Mouse (Mus musculus): ENCODE results near the gene Abce1. TPM values are rescaled to one million over a fixed set of nuclear protein-coding genes. Genes with fewer than 3 reads are reported as not detected.

Gene Abce1
- 98.8 and 168 TPM in 2 replicates for total RNA-seq (2012; rRNA removed)

DNA sequence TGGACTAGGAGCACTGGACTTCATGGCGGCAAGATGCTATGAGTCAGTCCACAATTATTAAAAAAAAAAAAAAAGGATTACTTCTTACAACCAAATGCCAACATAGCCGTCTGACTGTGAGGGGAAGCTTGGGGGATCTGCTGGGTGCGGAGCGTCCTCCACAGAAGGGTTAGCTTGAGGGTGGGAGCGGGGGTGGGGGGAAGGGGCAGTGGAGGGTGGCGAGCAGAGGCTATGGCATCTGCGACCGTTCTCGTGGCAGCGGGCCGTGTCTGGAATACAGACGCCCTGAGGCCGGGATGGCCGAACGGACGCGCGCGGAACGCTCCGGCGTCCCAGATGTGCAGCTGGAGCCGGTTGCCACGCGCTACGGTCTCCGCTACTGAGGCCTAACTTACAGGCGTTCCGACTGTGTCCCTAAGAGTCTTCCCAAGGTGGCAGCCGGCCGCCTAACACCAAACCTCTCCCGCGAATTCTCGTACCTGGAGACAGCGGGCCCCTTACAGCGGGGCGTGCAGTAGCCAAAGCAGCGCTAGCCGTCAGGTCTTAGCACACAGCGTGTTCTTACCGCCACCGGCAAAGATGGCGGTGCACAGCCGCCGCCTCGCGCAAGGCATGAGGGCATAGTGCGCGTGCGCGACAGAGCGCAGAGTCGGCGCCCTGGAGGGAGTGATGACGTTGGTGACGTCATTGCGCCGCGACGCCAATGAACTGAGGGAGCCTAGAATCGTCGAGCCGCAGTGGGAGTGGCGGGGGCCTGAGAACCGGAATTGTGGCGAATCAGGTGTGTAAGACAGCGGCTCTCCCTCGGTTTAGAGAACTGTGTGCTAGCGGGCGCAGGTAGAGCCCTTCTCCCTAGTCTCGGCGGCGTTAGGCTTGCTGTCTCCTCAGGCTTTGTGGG, at the start of gene Abce1, which contains the start of gene Anapc10:
Gene Abce1, minus strand, starts transcription at position 677 of the 898 bp plus-strand sequence.
Gene Anapc10, plus strand, starts transcription at position 757 of the 898 bp plus-strand sequence.
- peak; percentile 99 for DNase-seq (ENCODE audit: low read depth, low spot score)
- Histone ChIP-seq H3K9me3 (ENCODE audit: control insufficient read depth, insufficient read depth, low read depth, low read length) (no peaks in the 10 kb centered on the region), H3K4me1 (ENCODE audit: control insufficient read depth in 2 of 2, insufficient read depth in 2 of 2, low read length in 2 of 2, poor library complexity in 1 of 2) (peaks cover 0 to 2% of the 10 kb centered on the region in 2 experiments; a peak in 1 of 4 replicates), H3K4me3 (ENCODE audit: insufficient read depth in 1 of 2, low read depth in 1 of 2, low read length in 2 of 2, poor library complexity in 1 of 2, severe bottlenecking in 1 of 2) (peak within 1 kb of the TSS; percentile 90 to 98), H3K27ac (ENCODE audit: insufficient read depth, low read depth, low read length, poor library complexity, severe bottlenecking) (peak within 1 kb of the TSS; percentile 67), H3K9ac (ENCODE audit: insufficient read depth, low read depth, low read length, poor library complexity, severe bottlenecking) (peak within 1 kb of the TSS; percentile 96), H3K36me3 (ENCODE audit: control insufficient read depth, insufficient read depth, low read length, poor library complexity, severe bottlenecking) (peaks cover 6% of the 10 kb centered on the region)
- TF ChIP-seq ZC3H11A (IDR thresholded peaks at IDR 0.05; ENCODE audit: borderline replicate concordance, low read depth, low read length) (peak; percentile 50; the same call in 1 of the 2 replicates), MAFK (IDR thresholded peaks at IDR 0.05; ENCODE audit: insufficient read depth, low read depth, low read length) (no peak), CHD2 (IDR thresholded peaks at IDR 0.05; ENCODE audit: low read depth, low read length) (peak; percentile 59; the same call in 1 of the 2 replicates), HCFC1 (IDR thresholded peaks at IDR 0.05; ENCODE audit: borderline replicate concordance, insufficient read depth, low read length) (peak; percentile 88), ZNF384 (IDR thresholded peaks at IDR 0.05; ENCODE audit: low read depth, low read length) (no peak)
- in situ Hi-C loops (cut with MboI; ENCODE audit: low sequenced_read_pairs in 2 of 2, unreplicated experiment in 2 of 2): no loop called here

DNA sequence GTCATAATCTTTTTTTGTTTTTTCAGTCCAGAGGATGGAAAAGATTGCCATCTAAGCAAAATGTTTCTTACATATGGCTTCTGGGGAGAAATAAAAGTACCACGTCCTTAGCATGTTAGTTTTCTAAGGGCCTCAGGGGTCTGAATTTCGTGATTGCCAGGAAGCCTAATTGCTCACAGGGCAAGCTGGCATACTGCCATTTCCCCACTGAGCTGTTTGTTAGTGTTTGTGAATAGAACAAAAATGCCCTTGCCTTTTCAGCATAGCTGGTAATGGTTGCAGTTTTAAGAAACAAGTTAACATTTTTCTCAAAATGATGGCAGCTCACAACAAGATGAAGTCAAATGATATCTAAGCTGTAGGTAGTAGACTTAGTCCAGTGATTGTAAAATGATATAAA, 38.8 kb upstream of the Abce1 start:
- Histone ChIP-seq H3K27ac (ENCODE audit: insufficient read depth, low read depth, low read length, poor library complexity, severe bottlenecking) (no peak overlapping the region), H3K9me3 (ENCODE audit: control insufficient read depth, insufficient read depth, low read depth, low read length) (no peaks in the 10 kb centered on the region), H3K9ac (ENCODE audit: insufficient read depth, low read depth, low read length, poor library complexity, severe bottlenecking) (no peak overlapping the region), H3K4me1 (ENCODE audit: control insufficient read depth in 2 of 2, insufficient read depth in 2 of 2, low read length in 2 of 2, poor library complexity in 1 of 2) (no peaks in the 10 kb centered on the region), H3K4me3 (ENCODE audit: insufficient read depth in 1 of 2, low read depth in 1 of 2, low read length in 2 of 2, poor library complexity in 1 of 2, severe bottlenecking in 1 of 2) (no peak overlapping the region), H3K36me3 (ENCODE audit: control insufficient read depth, insufficient read depth, low read length, poor library complexity, severe bottlenecking) (no peaks in the 10 kb centered on the region; the same call in 1 of the 2 replicates)
- TF ChIP-seq MAFK (IDR thresholded peaks at IDR 0.05; ENCODE audit: insufficient read depth, low read depth, low read length): no peak
- no peak for TF ChIP-seq ZNF384 (IDR thresholded peaks at IDR 0.05; ENCODE audit: low read depth, low read length)
- no peak for TF ChIP-seq HCFC1 (IDR thresholded peaks at IDR 0.05; ENCODE audit: borderline replicate concordance, insufficient read depth, low read length)
- no peak for TF ChIP-seq CHD2 (IDR thresholded peaks at IDR 0.05; ENCODE audit: low read depth, low read length)
- no peak for TF ChIP-seq ZC3H11A (IDR thresholded peaks at IDR 0.05; ENCODE audit: borderline replicate concordance, low read depth, low read length)
- in situ Hi-C loops (cut with MboI; ENCODE audit: low sequenced_read_pairs in 2 of 2, unreplicated experiment in 2 of 2): no loop called here
- DNase-seq (ENCODE audit: low read depth, low spot score): no peak

DNA sequence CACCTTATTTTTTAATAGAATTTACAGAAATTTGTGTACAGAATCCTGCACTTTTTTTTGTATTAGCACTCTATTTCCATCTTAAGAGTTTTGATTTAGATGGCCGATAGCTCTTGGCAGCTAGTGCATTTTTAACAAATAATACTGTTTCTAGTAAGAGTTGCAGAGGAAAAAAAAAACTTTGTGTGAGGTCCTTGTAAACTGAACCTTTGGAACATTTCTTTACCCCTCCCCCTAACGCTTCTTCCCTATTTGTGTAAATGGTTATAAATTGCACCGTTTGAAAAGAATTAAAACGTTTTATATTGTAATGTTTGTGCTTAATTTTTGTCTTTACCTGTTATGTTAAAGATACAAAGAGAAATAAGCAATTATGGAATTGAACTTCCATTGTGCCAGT, 37.1 kb upstream of the Abce1 start:
- H3K27ac ChIP-seq (ENCODE audit: insufficient read depth, low read depth, low read length, poor library complexity, severe bottlenecking): no peak overlapping the region
- in situ Hi-C loops (cut with MboI; ENCODE audit: low sequenced_read_pairs in 2 of 2, unreplicated experiment in 2 of 2): no loop called here

DNA sequence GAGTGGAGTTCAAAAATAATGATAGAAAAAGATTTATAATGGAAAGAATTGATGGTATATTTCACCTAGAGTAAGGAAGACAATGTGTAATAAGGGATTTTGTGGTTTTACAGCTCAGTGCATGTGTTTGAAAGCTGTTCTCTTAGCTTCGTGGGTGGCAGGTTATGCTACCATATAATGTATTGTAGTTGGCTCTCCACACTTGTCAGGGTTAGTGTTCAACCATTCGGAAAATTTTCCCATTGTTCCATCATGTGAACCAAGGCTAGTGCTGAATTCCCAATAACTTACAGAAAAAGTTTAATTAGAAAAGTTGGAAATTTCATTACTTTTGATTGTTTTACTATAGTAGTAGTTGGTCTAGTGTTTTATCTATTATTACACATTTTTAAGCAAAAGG, 36.6 kb upstream of the Abce1 start:
- H3K9me3 ChIP-seq (ENCODE audit: control insufficient read depth, insufficient read depth, low read depth, low read length): no peaks in the 10 kb centered on the region
- no peak overlapping the region for H3K4me3 ChIP-seq (ENCODE audit: insufficient read depth in 1 of 2, low read depth in 1 of 2, low read length in 2 of 2, poor library complexity in 1 of 2, severe bottlenecking in 1 of 2)
- H3K36me3 ChIP-seq (ENCODE audit: control insufficient read depth, insufficient read depth, low read length, poor library complexity, severe bottlenecking): no peaks in the 10 kb centered on the region; the same call in 1 of the 2 replicates
- in situ Hi-C loops (cut with MboI; ENCODE audit: low sequenced_read_pairs in 2 of 2, unreplicated experiment in 2 of 2): no loop called here
- H3K4me1 ChIP-seq (ENCODE audit: control insufficient read depth in 2 of 2, insufficient read depth in 2 of 2, low read length in 2 of 2, poor library complexity in 1 of 2): no peaks in the 10 kb centered on the region
- H3K9ac ChIP-seq (ENCODE audit: insufficient read depth, low read depth, low read length, poor library complexity, severe bottlenecking): no peak overlapping the region
- H3K27ac ChIP-seq (ENCODE audit: insufficient read depth, low read depth, low read length, poor library complexity, severe bottlenecking): no peak overlapping the region
- no peak for TF ChIP-seq ZNF384 (IDR thresholded peaks at IDR 0.05; ENCODE audit: low read depth, low read length)
- no peak for TF ChIP-seq MAFK (IDR thresholded peaks at IDR 0.05; ENCODE audit: insufficient read depth, low read depth, low read length)
- DNase-seq (ENCODE audit: low read depth, low spot score): no peak

More for the DNA sequence above, 37.1 kb upstream of the Abce1 start:
- TF ChIP-seq HCFC1 (IDR thresholded peaks at IDR 0.05; ENCODE audit: borderline replicate concordance, insufficient read depth, low read length): no peak
- TF ChIP-seq ZC3H11A (IDR thresholded peaks at IDR 0.05; ENCODE audit: borderline replicate concordance, low read depth, low read length): no peak
- TF ChIP-seq CHD2 (IDR thresholded peaks at IDR 0.05; ENCODE audit: low read depth, low read length): no peak
- no peak for TF ChIP-seq ZNF384 (IDR thresholded peaks at IDR 0.05; ENCODE audit: low read depth, low read length)
- TF ChIP-seq MAFK (IDR thresholded peaks at IDR 0.05; ENCODE audit: insufficient read depth, low read depth, low read length): no peak
- Histone ChIP-seq H3K36me3 (ENCODE audit: control insufficient read depth, insufficient read depth, low read length, poor library complexity, severe bottlenecking) (no peaks in the 10 kb centered on the region; the same call in 1 of the 2 replicates), H3K4me3 (ENCODE audit: insufficient read depth in 1 of 2, low read depth in 1 of 2, low read length in 2 of 2, poor library complexity in 1 of 2, severe bottlenecking in 1 of 2) (no peak overlapping the region), H3K9ac (ENCODE audit: insufficient read depth, low read depth, low read length, poor library complexity, severe bottlenecking) (no peak overlapping the region), H3K4me1 (ENCODE audit: control insufficient read depth in 2 of 2, insufficient read depth in 2 of 2, low read length in 2 of 2, poor library complexity in 1 of 2) (no peaks in the 10 kb centered on the region), H3K9me3 (ENCODE audit: control insufficient read depth, insufficient read depth, low read depth, low read length) (no peaks in the 10 kb centered on the region)
- no peak for DNase-seq (ENCODE audit: low read depth, low spot score)

All from ES-E14 (cell line).